Comparison of ENCODE assay signal across 9 mouse cellular contexts in the genomic region with DNA sequence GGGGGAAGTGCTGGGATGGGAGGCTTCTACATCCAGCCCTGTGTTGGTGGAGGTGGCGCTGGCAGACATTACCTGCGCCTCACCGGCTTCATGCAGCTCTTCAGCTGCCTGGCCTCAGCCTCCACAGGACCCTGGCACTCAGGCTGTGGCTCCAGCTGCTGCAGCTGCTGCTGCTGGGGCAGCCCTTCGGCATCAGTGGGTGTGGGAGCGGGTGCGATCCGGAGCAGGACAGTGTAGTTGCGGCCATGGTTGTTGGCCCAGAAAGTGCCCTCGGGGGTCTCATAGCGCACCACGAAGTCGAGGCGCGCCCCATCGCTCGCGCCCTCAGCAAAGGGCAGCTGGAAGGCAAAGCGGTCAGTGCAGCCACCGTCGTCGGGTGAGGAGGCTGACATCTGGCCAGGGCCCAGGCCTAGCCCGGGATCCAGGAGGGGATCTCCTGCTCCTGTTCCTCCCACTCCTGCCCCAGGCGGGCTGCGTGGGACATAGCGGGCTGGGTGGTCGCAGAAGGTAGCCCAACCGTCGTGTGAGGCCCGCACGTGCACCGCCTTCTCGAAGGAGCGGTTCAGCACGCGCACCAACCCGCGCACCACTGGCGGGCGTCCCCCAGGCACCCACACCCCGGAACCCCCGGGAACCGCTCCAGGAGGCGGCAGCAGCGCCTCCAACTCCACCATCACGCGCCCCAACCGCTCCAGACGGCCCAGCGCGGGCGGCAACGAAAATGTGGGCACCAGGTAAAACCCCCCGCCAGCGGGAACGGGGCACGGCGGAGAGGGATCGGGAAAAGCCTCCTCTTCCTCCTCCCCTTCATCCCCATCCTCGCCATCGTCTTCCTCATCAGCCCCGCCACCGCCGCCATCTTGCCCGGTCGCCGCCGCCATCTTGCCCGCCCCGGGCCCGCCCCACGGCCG. TPM values are rescaled to one million over a fixed set of nuclear protein-coding genes. Genes with fewer than 3 reads are reported as not detected.
DNase-seq lines count a peak whose midpoint lies in the region; ATAC-seq and TF ChIP-seq lines count a peak whose summit lies in the region.
"Had no signal": no experiment of that assay in that cellular context is flagged by ENCODE, and none has a peak within 500 bp of the region (broad histone marks: within the 10 kb centered on the region; RNA-seq: fewer than 3 reads in every experiment).

Gene Foxp3, plus strand, starts transcription at position 469 of the 911 bp plus-strand sequence.

- TF ChIP-seq POLR2A in bone marrow, adult 2 months (IDR thresholded peaks at IDR 0.05; ENCODE audit: borderline replicate concordance, control insufficient read depth, low read depth, low read length): peak; percentile 31; the same call in 1 of the 2 replicates

- H3K36me3 ChIP-seq in forebrain, embryonic 16.5 days (ENCODE audit: control insufficient read depth, insufficient read depth): no peaks in the 10 kb centered on the region
- no peaks in the 10 kb centered on the region for H3K36me3 ChIP-seq in hindbrain, embryonic 12.5 days
- H3K36me3 ChIP-seq in midbrain, embryonic 15.5 days (replicated peaks): no peaks in the 10 kb centered on the region
- no peaks in the 10 kb centered on the region for H3K36me3 ChIP-seq in stomach, embryonic 14.5 days (ENCODE audit: control insufficient read depth, insufficient read depth, low read length)

- no peaks in the 10 kb centered on the region for H3K9me3 ChIP-seq in forebrain, embryonic 16.5 days (ENCODE audit: control insufficient read depth, low read length)
- H3K9me3 ChIP-seq in hindbrain, embryonic 12.5 days (replicated peaks): no peaks in the 10 kb centered on the region; the same call in 1 of the 2 replicates
- no peaks in the 10 kb centered on the region for H3K9me3 ChIP-seq in midbrain, embryonic 15.5 days
- no peaks in the 10 kb centered on the region for H3K9me3 ChIP-seq in stomach, embryonic 14.5 days (ENCODE audit: control insufficient read depth, low read depth, low read length)

- no peak for TF ChIP-seq CTCF in bone marrow, adult 2 months (IDR thresholded peaks at IDR 0.05; ENCODE audit: control insufficient read depth, insufficient read depth, low read length)

- peak; percentile 19 to 40 for DNase-seq in layer of hippocampus, adult 8-10 months (ENCODE audit: low spot score in 2 of 2)
- no peak for DNase-seq in layer of hippocampus, postnatal 36 days
- DNase-seq in left cerebral cortex, postnatal 4 days: peak; percentile 50

- peak within 1 kb of the TSS; percentile 81 for H3K4me3 ChIP-seq in bone marrow, adult 2 months (replicated peaks; ENCODE audit: control insufficient read depth, low read depth, low read length)
- H3K4me3 ChIP-seq in forebrain, embryonic 16.5 days (replicated peaks; ENCODE audit: low read length): peak within 1 kb of the TSS; percentile 57
- H3K4me3 ChIP-seq in hindbrain, embryonic 12.5 days: peak within 1 kb of the TSS; percentile 59
- H3K4me3 ChIP-seq in midbrain, embryonic 15.5 days: peak within 1 kb of the TSS; percentile 54
- peak within 1 kb of the TSS; percentile 45 for H3K4me3 ChIP-seq in stomach, embryonic 14.5 days (ENCODE audit: low read depth, low read length)

- intact Hi-C loops in left cerebral cortex, postnatal 4 days (cut with DNase I): loop anchor here (10.0 kb wide), 1 partner anchor 99 kb away; no protein-coding TSS in a partner anchor

- peak within 1 kb of the TSS; percentile 65 for H3K4me2 ChIP-seq in forebrain, embryonic 16.5 days (ENCODE audit: low read length)
- H3K4me2 ChIP-seq in hindbrain, embryonic 12.5 days (replicated peaks): peak within 1 kb of the TSS; percentile 62
- H3K4me2 ChIP-seq in midbrain, embryonic 15.5 days: peak within 1 kb of the TSS; percentile 65
- peak within 1 kb of the TSS; percentile 51 for H3K4me2 ChIP-seq in stomach, embryonic 14.5 days (replicated peaks; ENCODE audit: low read depth, low read length)

- no peaks in the 10 kb centered on the region for H3K27me3 ChIP-seq in forebrain, embryonic 16.5 days (replicated peaks; ENCODE audit: control insufficient read depth, insufficient read depth, low read length)
- H3K27me3 ChIP-seq in hindbrain, embryonic 12.5 days: no peaks in the 10 kb centered on the region
- no peaks in the 10 kb centered on the region for H3K27me3 ChIP-seq in midbrain, embryonic 15.5 days (replicated peaks)
- H3K27me3 ChIP-seq in stomach, embryonic 14.5 days (ENCODE audit: control insufficient read depth, insufficient read depth, low read length): no peaks in the 10 kb centered on the region

- peak within 1 kb of the TSS; percentile 94 for H3K27ac ChIP-seq in bone marrow, adult 2 months (ENCODE audit: control insufficient read depth, insufficient read depth, low read depth, low read length, poor library complexity)
- H3K27ac ChIP-seq in forebrain, embryonic 16.5 days (ENCODE audit: low read length): peak within 1 kb of the TSS; percentile 89
- peak within 1 kb of the TSS; percentile 87 for H3K27ac ChIP-seq in hindbrain, embryonic 12.5 days
- peak within 1 kb of the TSS; percentile 93 for H3K27ac ChIP-seq in midbrain, embryonic 15.5 days
- H3K27ac ChIP-seq in stomach, embryonic 14.5 days (ENCODE audit: low read length): peak within 1 kb of the TSS; percentile 71; the same call in 1 of the 2 replicates

- peak; percentile 1; the same call in 1 of the 2 replicates for ATAC-seq in forebrain, embryonic 16.5 days
- ATAC-seq in hindbrain, embryonic 12.5 days (ENCODE audit: low FRiP score): peak; percentile 79
- ATAC-seq in midbrain, embryonic 15.5 days (replicated peaks): peak; percentile 8
- no peak for ATAC-seq in stomach, embryonic 14.5 days (ENCODE audit: insufficient number of reproducible peaks, insufficient read depth, low FRiP score, low read depth)

- H3K9ac ChIP-seq in forebrain, embryonic 16.5 days (replicated peaks; ENCODE audit: low read depth, low read length): peak within 1 kb of the TSS; percentile 72
- peak within 1 kb of the TSS; percentile 74 for H3K9ac ChIP-seq in hindbrain, embryonic 12.5 days
- H3K9ac ChIP-seq in midbrain, embryonic 15.5 days: peak within 1 kb of the TSS; percentile 65
- H3K9ac ChIP-seq in stomach, embryonic 14.5 days (replicated peaks; ENCODE audit: low read depth, low read length): peak within 1 kb of the TSS; percentile 46

- H3K4me1 ChIP-seq in bone marrow, adult 2 months (ENCODE audit: control insufficient read depth, insufficient read depth, low read length): no peaks in the 10 kb centered on the region; the same call in none of the 2 replicates
- H3K4me1 ChIP-seq in forebrain, embryonic 16.5 days (replicated peaks; ENCODE audit: control insufficient read depth, insufficient read depth, low read length): peaks cover 17% of the 10 kb centered on the region
- H3K4me1 ChIP-seq in hindbrain, embryonic 12.5 days: peaks cover 16% of the 10 kb centered on the region
- peaks cover 24% of the 10 kb centered on the region for H3K4me1 ChIP-seq in midbrain, embryonic 15.5 days
- H3K4me1 ChIP-seq in stomach, embryonic 14.5 days (ENCODE audit: control insufficient read depth, insufficient read depth, low read length): peaks cover 9% of the 10 kb centered on the region

- 38% methylated on average over 70 of the region's 72 CpGs for WGBS in bone marrow, adult 2 months
- 45% methylated on average over 46 of the region's 72 CpGs for WGBS in forebrain, embryonic 16.5 days
- 33% methylated on average over 57 of the region's 72 CpGs for WGBS in hindbrain, embryonic 12.5 days
- WGBS in midbrain, embryonic 15.5 days: 44% methylated on average over 69 of the region's 72 CpGs
- WGBS in stomach, embryonic 14.5 days: 40% methylated on average over 62 of the region's 72 CpGs

RNA-seq across cellular contexts. Expression of gene Foxp3, which starts in this region (rescaled TPM):
- total RNA-seq in layer of hippocampus, adult 8-10 months (2022): under 1 TPM in 1 of 4 experiments, not detected in 3; 0.09 TPM
- under 1 TPM in 1 of 2 experiments, not detected in 1; 0.23 TPM for total RNA-seq in layer of hippocampus, postnatal 36 days (2021)
- polyA plus RNA-seq in bone marrow, adult 2 months (2011; ENCODE audit: insufficient read depth, insufficient read length, low replicate concordance, missing spikeins): 1.2 TPM in 1 of 2 replicates, not detected in the other
- polyA plus RNA-seq in forebrain, embryonic 16.5 days (2015; fragmentation: Nextera tagmentation; extraction: Ambion mirVana): 0.11 and 0.16 TPM in 2 replicates
- polyA plus RNA-seq in hindbrain, embryonic 12.5 days (2016; fragmentation: Nextera tagmentation; extraction: Ambion mirVana): 0.30 TPM in 1 of 2 replicates, not detected in the other
- total RNA-seq in left cerebral cortex, postnatal 4 days (2021): under 1 TPM in 1 of 2 experiments, not detected in 1; 0.26 TPM
- polyA plus RNA-seq in midbrain, embryonic 15.5 days (2015; fragmentation: Nextera tagmentation; extraction: Ambion mirVana): 0.10 TPM in 1 of 2 replicates, not detected in the other
- polyA plus RNA-seq in stomach, embryonic 14.5 days (2014; fragmentation: Nextera tagmentation; extraction: Ambion mirVana): 0.07 TPM in 1 of 2 replicates, not detected in the other
- total RNA-seq: layer of hippocampus, adult 18-20 months had no signal

Comparison
In these comparisons a context has a peak if more than half of its experiments do, and no peak if none do; other contexts are left out.
1. Peak in DNase-seq in layer of hippocampus, adult 8-10 months; RNA of the gene not detected or under 1 TPM.
2. Peak in ATAC-seq, H3K4me3 ChIP-seq, H3K27ac ChIP-seq, H3K9ac ChIP-seq and H3K4me2 ChIP-seq in forebrain, embryonic 16.5 days; RNA of the gene not detected or under 1 TPM.
3. Peak in ATAC-seq, H3K4me3 ChIP-seq, H3K27ac ChIP-seq, H3K9ac ChIP-seq and H3K4me2 ChIP-seq in hindbrain, embryonic 12.5 days; RNA of the gene not detected or under 1 TPM.
4. Peak in DNase-seq in left cerebral cortex, postnatal 4 days; RNA of the gene not detected or under 1 TPM.
5. Peak in ATAC-seq, H3K4me3 ChIP-seq, H3K27ac ChIP-seq, H3K9ac ChIP-seq and H3K4me2 ChIP-seq in midbrain, embryonic 15.5 days; RNA of the gene not detected or under 1 TPM.